Comparison of ENCODE assay signal across 9 mouse cellular contexts in genomic region chr16:45844049-45844780, GRCm38 (mm10).
DNase-seq lines count a peak whose midpoint lies in the region; TF ChIP-seq lines count a peak whose summit lies in the region.
"Had no signal": no experiment of that assay in that cellular context is flagged by ENCODE, and none has a peak within 500 bp of the region (broad histone marks: within the 10 kb centered on the region; RNA-seq: fewer than 3 reads in every experiment).

No protein-coding gene starts in this region.

- intact Hi-C loops in gastrocnemius, postnatal 14 days (cut with DNase I; ENCODE audit: low total_unique reads): no loop called here
- intact Hi-C loops in left cerebral cortex, adult 2 months (cut with DNase I): loop anchor here (5.0 kb wide), 1 partner anchor 123 kb away; no protein-coding TSS in a partner anchor

- H3K27ac ChIP-seq in cortical plate, adult 2 months (ENCODE audit: insufficient read depth, low read length): peak overlapping the region; percentile 50
- peak overlapping the region; percentile 86 for H3K27ac ChIP-seq in left cerebral cortex, adult 2 months
- H3K27ac ChIP-seq: macrophage had no signal

- no peaks in the 10 kb centered on the region for H3K4me1 ChIP-seq in cortical plate, adult 2 months (ENCODE audit: control insufficient read depth, insufficient read depth, low read length)

- TF ChIP-seq CTCF in cortical plate, adult 2 months (IDR thresholded peaks at IDR 0.05; ENCODE audit: extremely low read depth, insufficient read depth, low read length): no peak
- peak; percentile 61 for TF ChIP-seq CTCF in left cerebral cortex, adult 2 months (IDR thresholded peaks at IDR 0.05)

- 0 out of 2 replicates have a peak, but pooled peaks have one; percentile 28 for TF ChIP-seq POLR2A in cortical plate, adult 2 months (IDR thresholded peaks at IDR 0.05; ENCODE audit: extremely low read depth, insufficient read depth, low read length)

- H3K4me3 ChIP-seq in cortical plate, adult 2 months (ENCODE audit: insufficient read depth, low read length): peak overlapping the region; percentile 54
- peak overlapping the region; percentile 53 for H3K4me3 ChIP-seq in left cerebral cortex, adult 2 months

- DNase-seq in adipocyte (ENCODE audit: low spot score): peak; percentile 51
- peak; percentile 85 for DNase-seq in gastrocnemius, postnatal 14 days
- peak; percentile 41 for DNase-seq in induced T-regulatory cell, adult 2 months (ENCODE audit: low read depth)
- peak; percentile 56 to 58 for DNase-seq in left cerebral cortex, adult 2 months (ENCODE audit: extremely low spot score in 1 of 2, low spot score in 2 of 2)
- peak; percentile 90 to 95 for DNase-seq in lung, postnatal 4 days
- peak; percentile 34 to 55 for DNase-seq in right cerebral cortex, adult 2 months (ENCODE audit: low spot score in 2 of 2)
- DNase-seq in urinary bladder, postnatal 4 days (ENCODE audit: low spot score in 2 of 2): peak; percentile 78 to 84

Comparison
In these comparisons a context has a peak if more than half of its experiments do, and no peak if none do; other contexts are left out.
1. Peak in every context shown above with its lines: DNase-seq, H3K4me3 ChIP-seq and H3K27ac ChIP-seq.
2. DNase-seq: peak in every context shown above with its lines; median percentile 92 in lung, postnatal 4 days; 85 in gastrocnemius, postnatal 14 days; 81 in urinary bladder, postnatal 4 days; 57 in left cerebral cortex, adult 2 months; 51 in adipocyte; 44 in right cerebral cortex, adult 2 months; 41 in induced T-regulatory cell, adult 2 months.